Mouse (Mus musculus) kidney, adult 11 months (tissue): ENCODE data around the gene Kdm8.
"Not testable (repeated sequence)": the region's sequence is repeated elsewhere in the genome, so short reads cannot be mapped to it uniquely, and the experiment has no call there.

ENCODE experiments used
- DNase-seq: peaks from one replicate; pipeline ENCODE4 v3.0.0; 2022

The Kdm8 gene

GRCm38 (mm10) chr7:125444464-125445401 lies at the start of gene Kdm8:
Kdm8 (plus strand) TSS chr7:125444676.
- peak; percentile 93 for DNase-seq

GRCm38 (mm10) chr7:125398116-125398515 lies 46.4 kb upstream of the Kdm8 start:
- no peak for DNase-seq

GRCm38 (mm10) chr7:125398687-125399086 lies 45.8 kb upstream of the Kdm8 start:
- DNase-seq: no peak

- no peak for DNase-seq
Measured at GRCm38 (mm10) chr7:125407136-125407535, 37.3 kb upstream of the Kdm8 start.

GRCm38 (mm10) chr7:125415087-125415486 lies 29.4 kb upstream of the Kdm8 start:
- DNase-seq: no peak

GRCm38 (mm10) chr7:125415776-125416175 lies 28.7 kb upstream of the Kdm8 start:
- DNase-seq: no peak

- no peak for DNase-seq
Measured at GRCm38 (mm10) chr7:125416762-125417161, 27.7 kb upstream of the Kdm8 start.

- DNase-seq: no peak
Measured at GRCm38 (mm10) chr7:125418413-125418812, 26.1 kb upstream of the Kdm8 start.

GRCm38 (mm10) chr7:125420190-125420589 lies 24.3 kb upstream of the Kdm8 start:
- no peak for DNase-seq

- no peak for DNase-seq
Measured at GRCm38 (mm10) chr7:125421911-125422310, 22.6 kb upstream of the Kdm8 start.

- DNase-seq: no peak
Measured at GRCm38 (mm10) chr7:125423056-125423455, 21.4 kb upstream of the Kdm8 start.

GRCm38 (mm10) chr7:125427492-125428090 lies 16.9 kb upstream of the Kdm8 start:
- DNase-seq: peak; percentile 35

- no peak for DNase-seq
Measured at GRCm38 (mm10) chr7:125428381-125428780, 16.1 kb upstream of the Kdm8 start.

- not testable (repeated sequence) for DNase-seq
Measured at GRCm38 (mm10) chr7:125428816-125429500, 15.5 kb upstream of the Kdm8 start.

GRCm38 (mm10) chr7:125430170-125430842 lies 14.2 kb upstream of the Kdm8 start:
- DNase-seq: no peak

- no peak for DNase-seq
Measured at GRCm38 (mm10) chr7:125433874-125434273, 10.6 kb upstream of the Kdm8 start.

GRCm38 (mm10) chr7:125434666-125435290 lies 9.7 kb upstream of the Kdm8 start:
- DNase-seq: no peak

GRCm38 (mm10) chr7:125442323-125442722 lies 2.2 kb upstream of the Kdm8 start:
- no peak for DNase-seq

- DNase-seq: peak; percentile 8
Measured at GRCm38 (mm10) chr7:125444076-125444463, 406 bp upstream of the Kdm8 start.

GRCm38 (mm10) chr7:125450678-125451077 lies 6.2 kb downstream of the Kdm8 start:
- DNase-seq: no peak

- DNase-seq: no peak
Measured at GRCm38 (mm10) chr7:125451078-125451477, 6.6 kb downstream of the Kdm8 start.

- DNase-seq: no peak
Measured at GRCm38 (mm10) chr7:125453671-125454070, 9.2 kb downstream of the Kdm8 start.

GRCm38 (mm10) chr7:125462200-125462599 lies 17.7 kb downstream of the Kdm8 start:
- DNase-seq: no peak
